Mouse (Mus musculus) lung, embryonic 15.5 days (tissue): ENCODE data around the gene Dcaf17. TPM values are rescaled to one million over a fixed set of nuclear protein-coding genes. Genes with fewer than 3 reads are reported as not detected.

Source experiments
- ATAC-seq: fragments of 200-750 bp; cut with Nextera tagmentation; 2 replicates; pipeline ENCODE4 v1.8.0; 2017; ENCODE audit warnings: moderate number of reproducible peaks, borderline replicate concordance; ENCODE audit not compliant: low FRiP score, low TSS enrichment; ENCODE audit errors: extremely low read depth
- H3K27ac ChIP-seq: fragments of 300-500 bp; sonication (generic); 2 replicates; pipeline ENCODE4 v1.5.1; 2015; ENCODE audit warnings: moderate library complexity, mild to moderate bottlenecking, inconsistent platforms
- H3K27me3 ChIP-seq: fragments of 300-500 bp; sonication (generic); 2 replicates; pipeline ENCODE4 v1.6.1; 2015; ENCODE audit warnings: inconsistent platforms
- H3K36me3 ChIP-seq: fragments of 300-500 bp; sonication (generic); 2 replicates; pipeline ENCODE4 v1.6.1; 2015; ENCODE audit warnings: inconsistent platforms
- H3K4me1 ChIP-seq: fragments of 300-500 bp; sonication (generic); 2 replicates; pipeline ENCODE4 v1.6.1; 2015; ENCODE audit warnings: inconsistent platforms
- H3K4me2 ChIP-seq: fragments of 300-500 bp; sonication (generic); 2 replicates; pipeline ENCODE4 v1.6.1; 2015; ENCODE audit warnings: inconsistent platforms, mild to moderate bottlenecking, moderate library complexity
- H3K4me3 ChIP-seq: fragments of 300-500 bp; sonication (generic); 2 replicates; pipeline ENCODE4 v1.5.1; 2015; ENCODE audit warnings: mild to moderate bottlenecking, inconsistent platforms
- H3K9ac ChIP-seq: fragments of 300-500 bp; sonication (generic); 2 replicates; pipeline ENCODE4 v1.6.1; 2015; ENCODE audit warnings: inconsistent platforms
- H3K9me3 ChIP-seq: fragments of 300-500 bp; sonication (generic); 2 replicates; pipeline ENCODE4 v1.6.1; 2016; ENCODE audit warnings: inconsistent platforms
- WGBS: fragments of 180-500 bp; shearing (Covaris S2); methylation state at CpG from one replicate; pipeline ENCODE4 v1.1.7; 2015; 5-methylcytosine and 5-hydroxymethylcytosine counted together
- polyA plus RNA-seq: library from polyadenylated mRNA; unstranded; fragments of >200 nt; fragmentation: Nextera tagmentation; extraction: Ambion mirVana; gene quantifications from 2 replicates; pipeline ENCODE4 v1.2.1, GENCODE M21; 2015

Dcaf17 gene
- polyA plus RNA-seq, 1 experiment from 2014 or later = 38.2 TPM

- no peak overlapping the region for H3K4me2 ChIP-seq
- 83% methylated on average over 2 of the region's 2 CpGs for WGBS
- H3K4me1 ChIP-seq = peaks cover 11% of the 10 kb centered on the region
- H3K9ac ChIP-seq = no peak overlapping the region
- H3K4me3 ChIP-seq = no peak overlapping the region
- no peaks in the 10 kb centered on the region for H3K27me3 ChIP-seq
- ATAC-seq = no peak
- no peak overlapping the region for H3K27ac ChIP-seq
- H3K9me3 ChIP-seq = no peaks in the 10 kb centered on the region
- H3K36me3 ChIP-seq = no peaks in the 10 kb centered on the region
Observed at GRCm38 (mm10) chr2:71030663-71031062, 24.5 kb upstream of the Dcaf17 start.

DNA sequence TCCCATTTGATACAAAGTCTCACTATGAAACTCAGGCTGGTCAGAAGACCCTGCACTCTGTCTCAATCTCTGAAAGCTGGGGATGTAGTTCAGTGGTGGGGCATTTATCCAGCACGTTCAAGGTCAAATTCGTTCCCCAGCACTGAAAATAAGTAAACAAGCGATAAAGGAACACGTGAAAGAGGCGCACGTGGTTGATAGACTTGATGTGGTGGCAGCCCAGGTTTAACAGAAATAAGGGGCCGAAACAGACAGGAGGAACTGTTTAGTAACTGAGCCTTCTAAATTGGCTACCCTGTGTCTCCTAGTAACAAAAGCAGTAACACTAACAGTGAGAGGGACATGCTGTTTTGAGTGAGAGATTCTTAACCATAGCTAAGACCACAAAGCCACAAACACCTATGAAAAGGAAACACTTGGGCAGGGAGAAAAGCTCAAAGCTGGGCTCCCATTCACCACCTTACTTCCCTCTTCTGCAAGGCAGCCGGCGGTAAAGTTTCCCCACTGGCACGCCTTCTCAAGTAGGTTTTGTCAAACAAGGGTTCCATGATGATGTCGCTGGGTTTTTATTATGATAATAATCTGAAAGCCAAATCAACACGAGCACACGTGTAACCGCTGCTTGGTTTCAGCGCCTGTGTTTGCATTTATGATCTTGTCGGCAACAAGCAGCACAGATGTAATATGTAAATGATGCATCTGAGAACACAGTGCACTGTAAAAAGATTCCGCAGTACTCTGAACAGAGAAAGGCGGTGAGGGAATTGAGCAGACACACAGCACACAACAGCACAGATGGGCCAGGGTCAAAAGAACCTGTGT is 22.9 kb upstream of the Dcaf17 start:
- Histone ChIP-seq H3K9me3 (no peaks in the 10 kb centered on the region), H3K9ac (no peak overlapping the region), H3K27ac (no peak overlapping the region), H3K36me3 (no peaks in the 10 kb centered on the region), H3K4me3 (no peak overlapping the region), H3K4me1 (peaks cover 8% of the 10 kb centered on the region; the same call in 1 of the 2 replicates), H3K4me2 (no peak overlapping the region), H3K27me3 (no peaks in the 10 kb centered on the region)
- 65% methylated on average over 18 of the region's 18 CpGs for WGBS
- ATAC-seq = no peak

DNA sequence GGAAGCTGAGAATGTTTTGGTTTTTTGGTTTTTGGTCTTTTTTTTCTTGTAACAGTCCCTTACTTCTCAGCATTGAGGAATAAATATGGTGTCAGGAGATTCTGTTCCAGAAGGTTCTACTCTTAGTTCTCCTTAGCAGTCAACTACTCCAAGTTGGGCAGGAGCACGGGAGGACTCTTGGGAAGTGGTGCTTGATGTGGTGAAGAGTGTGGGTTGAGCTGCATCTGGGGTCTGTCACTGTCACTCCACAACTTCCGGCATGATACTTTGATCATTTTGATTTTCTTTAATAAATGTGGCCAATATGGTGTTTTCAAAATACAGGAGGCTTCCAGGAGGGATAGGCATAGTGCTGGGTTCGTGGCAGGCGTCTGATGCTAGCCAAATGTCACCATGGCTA is 22.1 kb upstream of the Dcaf17 start:
- WGBS = 56% methylated on average over 4 of the region's 4 CpGs
- Histone ChIP-seq H3K4me1 (peaks cover 8% of the 10 kb centered on the region; the same call in 1 of the 2 replicates), H3K36me3 (no peaks in the 10 kb centered on the region), H3K9ac (no peak overlapping the region), H3K4me2 (no peak overlapping the region), H3K4me3 (no peak overlapping the region), H3K27me3 (no peaks in the 10 kb centered on the region), H3K9me3 (no peaks in the 10 kb centered on the region), H3K27ac (no peak overlapping the region)
- peak; percentile 71; the same call in 1 of the 2 replicates for ATAC-seq

DNA sequence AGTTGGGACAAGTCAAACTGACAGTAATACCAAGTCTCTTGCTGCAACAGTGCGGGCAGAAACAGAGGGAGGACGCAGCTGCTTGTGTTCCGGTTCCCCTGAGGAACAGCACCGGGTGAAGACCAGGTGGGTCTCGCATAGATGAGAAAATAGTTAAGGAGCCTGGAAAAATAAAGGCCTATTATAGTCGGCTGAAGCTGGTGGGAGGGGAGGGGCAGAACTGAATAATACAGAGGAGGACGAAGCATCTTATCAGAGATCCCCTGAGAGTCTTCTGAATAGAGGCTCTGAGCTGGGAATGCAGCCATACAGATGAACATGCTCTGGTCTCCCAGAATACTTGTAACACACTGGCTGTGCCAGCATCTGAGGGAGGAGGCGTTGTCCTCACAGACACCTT is 21.1 kb upstream of the Dcaf17 start:
- Histone ChIP-seq H3K36me3 (no peaks in the 10 kb centered on the region), H3K27ac (no peak overlapping the region), H3K4me1 (peaks cover 8% of the 10 kb centered on the region; the same call in 1 of the 2 replicates), H3K27me3 (no peaks in the 10 kb centered on the region), H3K9me3 (no peaks in the 10 kb centered on the region), H3K4me2 (no peak overlapping the region), H3K4me3 (no peak overlapping the region), H3K9ac (no peak overlapping the region)
- no peak for ATAC-seq
- 72% methylated on average over 8 of the region's 8 CpGs for WGBS

GRCm38 (mm10) chr2:71037447-71037846 is 17.7 kb upstream of the Dcaf17 start:
- Histone ChIP-seq H3K9ac (no peak overlapping the region), H3K4me1 (peaks cover 4% of the 10 kb centered on the region; the same call in 1 of the 2 replicates), H3K4me2 (no peak overlapping the region), H3K27ac (no peak overlapping the region), H3K27me3 (no peaks in the 10 kb centered on the region), H3K4me3 (no peak overlapping the region), H3K9me3 (no peaks in the 10 kb centered on the region), H3K36me3 (no peaks in the 10 kb centered on the region)
- ATAC-seq = no peak
- WGBS = 76% methylated on average over 6 of the region's 6 CpGs

- Histone ChIP-seq H3K27me3 (no peaks in the 10 kb centered on the region), H3K36me3 (no peaks in the 10 kb centered on the region), H3K4me3 (no peak overlapping the region), H3K27ac (no peak overlapping the region), H3K9me3 (no peaks in the 10 kb centered on the region), H3K4me1 (no peaks in the 10 kb centered on the region), H3K4me2 (peak overlapping the region; percentile 19; the same call in 1 of the 2 replicates), H3K9ac (no peak overlapping the region)
- ATAC-seq = peak; percentile 69
- WGBS = 36% methylated on average over 11 of the region's 11 CpGs
Observed at GRCm38 (mm10) chr2:71039522-71040121, 15.5 kb upstream of the Dcaf17 start.

DNA sequence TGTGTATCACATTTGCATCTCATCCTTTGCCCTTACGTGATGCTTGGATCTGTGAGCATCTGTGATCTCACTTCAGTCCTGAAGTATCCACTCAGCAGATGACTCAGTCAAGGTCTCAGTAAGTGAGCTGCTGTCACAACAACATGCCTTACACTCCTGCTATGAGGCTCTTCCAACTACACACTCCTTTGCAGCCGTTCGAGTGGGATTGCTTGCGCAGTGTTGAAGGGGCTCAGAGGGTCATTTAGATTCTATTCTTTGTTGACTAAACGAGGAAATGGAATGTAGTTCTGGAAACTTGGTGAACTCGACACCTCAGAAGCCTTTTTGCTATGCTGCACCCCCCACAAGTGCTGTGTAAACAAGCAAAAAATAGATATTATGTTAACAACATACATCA is 9.0 kb upstream of the Dcaf17 start:
- H3K9me3 ChIP-seq = no peaks in the 10 kb centered on the region
- no peaks in the 10 kb centered on the region for H3K36me3 ChIP-seq
- 26% methylated on average over 6 of the region's 6 CpGs for WGBS
- H3K4me3 ChIP-seq = no peak overlapping the region
- H3K9ac ChIP-seq = no peak overlapping the region
- ATAC-seq = peak; percentile 79
- H3K27ac ChIP-seq = peak overlapping the region; percentile 50
- peak overlapping the region; percentile 29; the same call in 1 of the 2 replicates for H3K4me2 ChIP-seq
- peaks cover 20% of the 10 kb centered on the region for H3K4me1 ChIP-seq
- no peaks in the 10 kb centered on the region for H3K27me3 ChIP-seq

DNA sequence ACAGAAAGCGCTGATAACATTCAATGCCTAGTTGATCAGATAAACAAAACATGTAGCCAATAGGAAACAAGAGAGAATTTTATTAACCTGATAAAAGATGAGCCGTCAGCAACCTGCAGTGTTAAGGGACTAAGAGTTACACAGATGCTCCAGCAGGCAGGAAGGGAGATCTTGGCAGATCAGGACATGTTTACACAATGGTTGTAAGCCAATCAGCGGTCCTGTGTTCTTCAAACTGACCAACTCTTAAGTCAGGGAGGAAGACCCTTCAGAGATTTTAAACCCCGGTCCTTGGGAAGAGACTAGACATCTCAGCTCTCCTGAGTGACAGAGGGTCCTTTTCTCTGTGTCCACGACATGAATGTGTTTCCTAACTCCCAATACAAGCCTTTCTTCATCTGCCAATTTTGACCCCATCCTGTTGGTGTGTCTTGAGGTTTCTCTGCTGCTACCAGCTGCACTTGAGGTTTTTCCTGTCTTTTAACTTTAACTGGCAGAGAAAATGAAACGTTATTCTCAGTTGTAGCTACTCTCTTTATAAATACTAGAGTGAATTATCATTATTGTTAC is 8.3 kb upstream of the Dcaf17 start:
- no peak overlapping the region for H3K9ac ChIP-seq
- 13% methylated on average over 6 of the region's 6 CpGs for WGBS
- peak overlapping the region; percentile 6 for H3K27ac ChIP-seq
- ATAC-seq = no peak
- peaks cover 20% of the 10 kb centered on the region for H3K4me1 ChIP-seq
- no peaks in the 10 kb centered on the region for H3K9me3 ChIP-seq
- peak overlapping the region; percentile 29; the same call in 1 of the 2 replicates for H3K4me2 ChIP-seq
- H3K36me3 ChIP-seq = no peaks in the 10 kb centered on the region
- H3K4me3 ChIP-seq = no peak overlapping the region
- H3K27me3 ChIP-seq = no peaks in the 10 kb centered on the region

GRCm38 (mm10) chr2:71048896-71049295 is 6.2 kb upstream of the Dcaf17 start:
- Histone ChIP-seq H3K4me1 (peaks cover 25% of the 10 kb centered on the region), H3K9me3 (no peaks in the 10 kb centered on the region), H3K27me3 (no peaks in the 10 kb centered on the region), H3K36me3 (no peaks in the 10 kb centered on the region), H3K4me2 (no peak overlapping the region), H3K4me3 (no peak overlapping the region), H3K27ac (no peak overlapping the region), H3K9ac (no peak overlapping the region)
- no peak for ATAC-seq
- 77% methylated on average over 12 of the region's 12 CpGs for whole genome bisulfite sequencing

- Histone ChIP-seq H3K4me2 (no peak overlapping the region), H3K9me3 (no peaks in the 10 kb centered on the region), H3K27me3 (no peaks in the 10 kb centered on the region), H3K4me1 (peaks cover 32% of the 10 kb centered on the region), H3K9ac (no peak overlapping the region), H3K4me3 (no peak overlapping the region), H3K27ac (no peak overlapping the region), H3K36me3 (no peaks in the 10 kb centered on the region)
- WGBS = 86% methylated on average over 7 of the region's 7 CpGs
- ATAC-seq = no peak
Observed at GRCm38 (mm10) chr2:71050511-71050910, 4.6 kb upstream of the Dcaf17 start.

DNA sequence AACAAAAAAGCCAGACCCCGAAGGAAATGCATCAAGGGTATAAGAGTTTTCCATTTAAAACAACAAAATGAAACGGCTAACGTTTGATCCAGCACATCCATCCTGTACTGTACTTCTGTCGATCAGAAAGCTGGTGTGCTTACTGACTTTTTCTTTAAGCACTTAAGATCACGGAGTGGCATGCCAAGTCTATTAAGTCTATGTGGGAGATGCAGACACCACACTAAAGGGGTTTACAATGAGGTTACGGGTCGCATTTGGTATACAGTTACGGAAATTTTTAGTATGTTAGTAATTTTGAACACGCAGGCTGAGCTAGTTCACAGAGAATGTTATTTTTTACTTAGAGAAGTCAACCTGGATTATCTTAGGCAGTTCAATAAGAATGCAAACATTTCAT is 412 bp upstream of the Dcaf17 start:
- Histone ChIP-seq H3K4me3 (peak overlapping the region; percentile 82), H3K9ac (peak overlapping the region; percentile 67), H3K4me2 (peak overlapping the region; percentile 73), H3K4me1 (peaks cover 13% of the 10 kb centered on the region), H3K27ac (peak overlapping the region; percentile 80; the same call in 1 of the 2 replicates), H3K27me3 (no peaks in the 10 kb centered on the region), H3K9me3 (no peaks in the 10 kb centered on the region), H3K36me3 (peaks cover 3% of the 10 kb centered on the region; the same call in 1 of the 2 replicates)
- no peak for ATAC-seq
- 25% methylated on average over 9 of the region's 9 CpGs for WGBS
